Mouse (Mus musculus) liver, embryonic 13.5 days (tissue): ENCODE results near the gene Plppr2. TPM values are rescaled to one million over a fixed set of nuclear protein-coding genes. Genes with fewer than 3 reads are reported as not detected.

ENCODE experiments used
- ATAC-seq: fragments of 200-750 bp; cut with Nextera tagmentation; 2 replicates; pipeline ENCODE4 v1.8.0; 2017; ENCODE audit warnings: low read depth, mild to moderate bottlenecking, moderate number of reproducible peaks, moderate library complexity
- DNase-seq: peaks from one replicate; pipeline ENCODE4 v3.0.0; 2022
- H3K27ac ChIP-seq: fragments of 300-500 bp; sonication (generic); 2 replicates; pipeline ENCODE4 v1.5.1; 2015; ENCODE audit warnings: moderate library complexity, mild to moderate bottlenecking, inconsistent platforms
- H3K27me3 ChIP-seq: fragments of 300-500 bp; sonication (generic); 2 replicates; pipeline ENCODE4 v1.6.1; 2015; ENCODE audit warnings: mild to moderate bottlenecking, inconsistent platforms
- H3K36me3 ChIP-seq: fragments of 300-500 bp; sonication (generic); 2 replicates; pipeline ENCODE4 v1.6.1; 2015; ENCODE audit warnings: mild to moderate bottlenecking, inconsistent platforms
- H3K4me1 ChIP-seq: fragments of 300-500 bp; sonication (generic); replicated peaks from 2 replicates; pipeline ENCODE4 v1.6.1; 2015; ENCODE audit warnings: inconsistent platforms
- H3K4me2 ChIP-seq: fragments of 300-500 bp; sonication (generic); 2 replicates; pipeline ENCODE4 v1.6.1; 2015; ENCODE audit warnings: inconsistent platforms, mild to moderate bottlenecking, moderate library complexity
- H3K4me3 ChIP-seq: fragments of 300-500 bp; sonication (generic); replicated peaks from 2 replicates; pipeline ENCODE4 v1.5.1; 2015; ENCODE audit warnings: mild to moderate bottlenecking, inconsistent platforms
- H3K9ac ChIP-seq: fragments of 300-500 bp; sonication (generic); 2 replicates; pipeline ENCODE4 v1.6.1; 2015; ENCODE audit warnings: mild to moderate bottlenecking, inconsistent platforms
- H3K9me3 ChIP-seq: fragments of 300-500 bp; sonication (generic); replicated peaks from 2 replicates; pipeline ENCODE4 v1.6.1; 2016; ENCODE audit warnings: inconsistent platforms
- WGBS: fragments of 180-500 bp; shearing (Covaris S2); methylation state at CpG from one replicate; pipeline ENCODE4 v1.1.7; 2015; ENCODE audit not compliant: insufficient replicate concordance; 5-methylcytosine and 5-hydroxymethylcytosine counted together
- polyA plus RNA-seq: library from polyadenylated mRNA; unstranded; fragments of >200 nt; fragmentation: Nextera tagmentation; extraction: Ambion mirVana; gene quantifications from 2 replicates; pipeline ENCODE4 v1.2.1, GENCODE M21; 2015

Plppr2 gene
- polyA plus RNA-seq, 1 experiment from 2014 or later, result 0.99 TPM

GRCm38 (mm10) chr9:21962010-21962409 lies 25.2 kb downstream of the Plppr2 start:
- H3K4me2 ChIP-seq, result peak overlapping the region; percentile 84
- under 1% methylated on average over 15 of the region's 15 CpGs for WGBS
- H3K9ac ChIP-seq, result peak overlapping the region; percentile 98
- H3K9me3 ChIP-seq, result no peaks in the 10 kb centered on the region
- peak overlapping the region; percentile 99 for H3K27ac ChIP-seq
- H3K27me3 ChIP-seq, result 0 out of 2 replicates have a peak, but pooled peaks cover 6% of the 10 kb centered on the region
- H3K4me1 ChIP-seq, result peaks cover 57% of the 10 kb centered on the region
- peak overlapping the region; percentile 85 for H3K4me3 ChIP-seq
- ATAC-seq (peak; percentile 4; the same call in 1 of the 2 replicates), DNase-seq (no peak)
- peaks cover 49% of the 10 kb centered on the region for H3K36me3 ChIP-seq

GRCm38 (mm10) chr9:21962416-21963059 lies 25.7 kb downstream of the Plppr2 start:
- H3K4me2 ChIP-seq, result peak overlapping the region; percentile 84
- H3K27me3 ChIP-seq, result 0 out of 2 replicates have a peak, but pooled peaks cover 6% of the 10 kb centered on the region
- 2% methylated on average over 34 of the region's 34 CpGs for WGBS
- H3K4me3 ChIP-seq, result peak overlapping the region; percentile 85
- H3K36me3 ChIP-seq, result peaks cover 45% of the 10 kb centered on the region
- H3K27ac ChIP-seq, result peak overlapping the region; percentile 99
- peak; percentile 92 for ATAC-seq
- peak; percentile 99 for DNase-seq
- H3K9me3 ChIP-seq, result no peaks in the 10 kb centered on the region
- peaks cover 52% of the 10 kb centered on the region for H3K4me1 ChIP-seq
- peak overlapping the region; percentile 98 for H3K9ac ChIP-seq

GRCm38 (mm10) chr9:21963417-21963816 lies 26.6 kb downstream of the Plppr2 start, which contains the start of gene Epor:
Gene Epor (minus strand): TSS chr9:21963506.
- ATAC-seq, result peak; percentile 72
- Histone ChIP-seq H3K27me3 (0 out of 2 replicates have a peak, but pooled peaks cover 6% of the 10 kb centered on the region), H3K36me3 (peaks cover 37% of the 10 kb centered on the region), H3K4me3 (peak within 1 kb of the TSS; percentile 85), H3K9me3 (no peaks in the 10 kb centered on the region), H3K4me1 (peaks cover 45% of the 10 kb centered on the region), H3K4me2 (peak within 1 kb of the TSS; percentile 84), H3K9ac (peak within 1 kb of the TSS; percentile 98), H3K27ac (peak within 1 kb of the TSS; percentile 99)
- WGBS, result 2% methylated on average over 8 of the region's 8 CpGs
- peak; percentile 88 for DNase-seq

GRCm38 (mm10) chr9:21968883-21969282 lies 32.0 kb downstream of the Plppr2 start:
- ATAC-seq (no peak), DNase-seq (no peak)
- Histone ChIP-seq H3K9me3 (no peaks in the 10 kb centered on the region), H3K4me3 (no peak overlapping the region), H3K36me3 (no peaks in the 10 kb centered on the region), H3K4me1 (peaks cover 9% of the 10 kb centered on the region), H3K9ac (no peak overlapping the region), H3K27me3 (peaks cover 19% of the 10 kb centered on the region), H3K27ac (no peak overlapping the region), H3K4me2 (no peak overlapping the region)
- WGBS, result 30% methylated on average over 6 of the region's 6 CpGs

- WGBS, result 73% methylated on average over 4 of the region's 4 CpGs
- H3K4me2 ChIP-seq, result no peak overlapping the region
These were observed 32.5 kb downstream of the Plppr2 start for GRCm38 (mm10) chr9:21969304-21969703.

GRCm38 (mm10) chr9:21976626-21977175 lies 39.9 kb downstream of the Plppr2 start:
- no peaks in the 10 kb centered on the region for H3K9me3 ChIP-seq
- no peaks in the 10 kb centered on the region for H3K36me3 ChIP-seq
- H3K27me3 ChIP-seq, result peaks cover 48% of the 10 kb centered on the region
- no peak overlapping the region for H3K4me3 ChIP-seq
- H3K4me2 ChIP-seq, result no peak overlapping the region
- ATAC-seq (no peak), DNase-seq (no peak)
- 75% methylated on average over 10 of the region's 10 CpGs for WGBS
- no peak overlapping the region for H3K9ac ChIP-seq
- no peaks in the 10 kb centered on the region for H3K4me1 ChIP-seq
- no peak overlapping the region for H3K27ac ChIP-seq

More at GRCm38 (mm10) chr9:21969304-21969703, 32.5 kb downstream of the Plppr2 start:
- Histone ChIP-seq H3K4me3 (no peak overlapping the region), H3K27ac (no peak overlapping the region), H3K9ac (no peak overlapping the region), H3K27me3 (peaks cover 21% of the 10 kb centered on the region), H3K4me1 (peaks cover 4% of the 10 kb centered on the region), H3K36me3 (no peaks in the 10 kb centered on the region), H3K9me3 (no peaks in the 10 kb centered on the region)
- ATAC-seq (no peak), DNase-seq (no peak)

GRCm38 (mm10) chr9:21977331-21977730 lies 40.5 kb downstream of the Plppr2 start:
- 61% methylated on average over 5 of the region's 5 CpGs for WGBS
- H3K9ac ChIP-seq, result no peak overlapping the region
- no peak for DNase-seq
- no peak overlapping the region for H3K27ac ChIP-seq
- H3K4me1 ChIP-seq, result no peaks in the 10 kb centered on the region
- H3K9me3 ChIP-seq, result no peaks in the 10 kb centered on the region
- no peaks in the 10 kb centered on the region for H3K36me3 ChIP-seq
- no peak; the same call in 1 of the 2 replicates for ATAC-seq
- peaks cover 52% of the 10 kb centered on the region for H3K27me3 ChIP-seq
- H3K4me3 ChIP-seq, result no peak overlapping the region
- no peak overlapping the region for H3K4me2 ChIP-seq

- Histone ChIP-seq H3K36me3 (no peaks in the 10 kb centered on the region), H3K9ac (no peak overlapping the region), H3K9me3 (no peaks in the 10 kb centered on the region), H3K4me1 (no peaks in the 10 kb centered on the region), H3K4me3 (no peak overlapping the region), H3K4me2 (no peak overlapping the region), H3K27ac (no peak overlapping the region), H3K27me3 (peaks cover 53% of the 10 kb centered on the region)
- ATAC-seq (peak; percentile 54; the same call in 1 of the 2 replicates), DNase-seq (peak; percentile 48)
- WGBS, result 7% methylated on average over 2 of the region's 2 CpGs
These were observed 41.1 kb downstream of the Plppr2 start for GRCm38 (mm10) chr9:21977972-21978371.

GRCm38 (mm10) chr9:21978398-21979128 lies 41.7 kb downstream of the Plppr2 start:
- Histone ChIP-seq H3K27me3 (peaks cover 59% of the 10 kb centered on the region), H3K27ac (no peak overlapping the region), H3K36me3 (no peaks in the 10 kb centered on the region), H3K4me1 (no peaks in the 10 kb centered on the region), H3K4me2 (no peak overlapping the region), H3K4me3 (no peak overlapping the region), H3K9ac (no peak overlapping the region), H3K9me3 (no peaks in the 10 kb centered on the region)
- DNase-seq, result no peak
- ATAC-seq, result no peak
- 79% methylated on average over 4 of the region's 4 CpGs for WGBS

- Histone ChIP-seq H3K36me3 (no peaks in the 10 kb centered on the region), H3K4me3 (no peak overlapping the region), H3K27me3 (peaks cover 97% of the 10 kb centered on the region), H3K9me3 (no peaks in the 10 kb centered on the region), H3K27ac (no peak overlapping the region), H3K9ac (no peak overlapping the region), H3K4me2 (no peak overlapping the region), H3K4me1 (peaks cover 6% of the 10 kb centered on the region)
- WGBS, result 31% methylated on average over 3 of the region's 3 CpGs
- DNase-seq (no peak), ATAC-seq (no peak)
These were observed 47.1 kb downstream of the Plppr2 start for GRCm38 (mm10) chr9:21983911-21984310.

GRCm38 (mm10) chr9:21987592-21988342 lies 50.9 kb downstream of the Plppr2 start:
- WGBS, result 8% methylated on average over 36 of the region's 36 CpGs
- H3K4me3 ChIP-seq, result no peak overlapping the region

More at GRCm38 (mm10) chr9:21987592-21988342, 50.9 kb downstream of the Plppr2 start:
- no peaks in the 10 kb centered on the region for H3K9me3 ChIP-seq
- no peaks in the 10 kb centered on the region for H3K36me3 ChIP-seq
- peaks cover 99% of the 10 kb centered on the region for H3K27me3 ChIP-seq
- no peak overlapping the region for H3K27ac ChIP-seq
- no peak overlapping the region for H3K4me2 ChIP-seq
- no peak for ATAC-seq
- H3K4me1 ChIP-seq, result peaks cover 19% of the 10 kb centered on the region
- no peak overlapping the region for H3K9ac ChIP-seq
- DNase-seq, result no peak
